Mouse (Mus musculus): Measurements from ENCODE around the gene Itpr1.

DNA sequence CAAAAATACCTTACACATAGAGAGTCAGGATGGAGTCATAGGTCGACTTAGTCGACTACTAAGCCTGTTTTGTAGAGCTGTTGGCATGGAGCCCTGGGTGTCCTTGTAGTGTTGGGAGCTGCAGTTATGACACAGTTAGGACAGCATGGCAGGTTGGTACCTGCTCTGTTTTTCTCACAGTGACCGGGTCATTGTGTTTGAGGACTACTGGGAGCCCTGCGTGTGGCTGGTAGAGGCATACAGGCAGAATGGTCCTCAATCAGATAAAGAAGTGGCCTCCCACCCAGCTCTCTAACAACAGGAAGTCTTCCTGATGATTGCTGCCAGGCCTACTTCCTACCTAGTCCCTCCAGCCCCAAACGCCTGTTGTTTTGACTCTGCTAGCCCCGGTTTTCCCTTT, 20.2 kb downstream of the Itpr1 start:
- no peak for TF ChIP-seq CTCF (IDR thresholded peaks at IDR 0.05; ENCODE audit: low read depth, low read length)
- TF ChIP-seq POLR2A (IDR thresholded peaks at IDR 0.05; ENCODE audit: extremely low read depth, insufficient read depth, low read length): no peak
